ENCODE assay signal across 10 mouse cellular contexts in genomic region chr1:162220891-162221290, GRCm38 (mm10).
DNase-seq lines count a peak whose midpoint lies in the region; ATAC-seq lines count a peak whose summit lies in the region.
"Had no signal": no experiment of that assay in that cellular context is flagged by ENCODE, and none has a peak within 500 bp of the region (broad histone marks: within the 10 kb centered on the region; RNA-seq: fewer than 3 reads in every experiment).

No protein-coding gene starts in this region.

- DNase-seq in hindbrain, embryonic 10.5 days (ENCODE audit: low spot score): no peak
- DNase-seq in limb, embryonic 10.5 days (ENCODE audit: low spot score): no peak
- no peak for DNase-seq in testis, postnatal 14 days (ENCODE audit: low spot score)
- DNase-seq: kidney, postnatal 4 days; thymus, adult 18-20 months had no signal

- H3K9ac ChIP-seq in hindbrain, embryonic 13.5 days: no peak overlapping the region
- no peak overlapping the region for H3K9ac ChIP-seq in neural tube, embryonic 12.5 days
- no peak overlapping the region for H3K9ac ChIP-seq in neural tube, embryonic 15.5 days (replicated peaks)

- no peak overlapping the region for H3K4me2 ChIP-seq in hindbrain, embryonic 13.5 days
- H3K4me2 ChIP-seq in neural tube, embryonic 12.5 days (replicated peaks): 0 out of 2 replicates have a peak overlapping the region, but pooled peaks have one; percentile 24
- H3K4me2 ChIP-seq in neural tube, embryonic 15.5 days: no peak overlapping the region

- H3K4me1 ChIP-seq in hindbrain, embryonic 10.5 days (replicated peaks): peaks cover 16% of the 10 kb centered on the region
- peaks cover 6% of the 10 kb centered on the region; the same call in 1 of the 2 replicates for H3K4me1 ChIP-seq in hindbrain, embryonic 13.5 days (replicated peaks)
- H3K4me1 ChIP-seq in neural tube, embryonic 12.5 days: peaks cover 7% of the 10 kb centered on the region
- peaks cover 7% of the 10 kb centered on the region for H3K4me1 ChIP-seq in neural tube, embryonic 15.5 days
- peaks cover 25% of the 10 kb centered on the region for H3K4me1 ChIP-seq in limb, embryonic 10.5 days

- peak overlapping the region; percentile 46 for H3K4me3 ChIP-seq in hindbrain, embryonic 10.5 days
- no peak overlapping the region for H3K4me3 ChIP-seq in hindbrain, embryonic 13.5 days
- no peak overlapping the region for H3K4me3 ChIP-seq in neural tube, embryonic 12.5 days
- H3K4me3 ChIP-seq in neural tube, embryonic 15.5 days (replicated peaks): no peak overlapping the region
- H3K4me3 ChIP-seq in limb, embryonic 10.5 days: peak overlapping the region; percentile 69

- peaks cover 19% of the 10 kb centered on the region for H3K27me3 ChIP-seq in hindbrain, embryonic 10.5 days (ENCODE audit: insufficient read depth, poor library complexity, severe bottlenecking)
- 0 out of 2 replicates have a peak, but pooled peaks cover 10% of the 10 kb centered on the region for H3K27me3 ChIP-seq in hindbrain, embryonic 13.5 days
- no peaks in the 10 kb centered on the region for H3K27me3 ChIP-seq in neural tube, embryonic 12.5 days (replicated peaks)
- no peaks in the 10 kb centered on the region for H3K27me3 ChIP-seq in neural tube, embryonic 15.5 days (replicated peaks)
- no peaks in the 10 kb centered on the region for H3K27me3 ChIP-seq in limb, embryonic 10.5 days (ENCODE audit: low read depth, poor library complexity, severe bottlenecking)

- no peak overlapping the region; the same call in 1 of the 2 replicates for H3K27ac ChIP-seq in hindbrain, embryonic 10.5 days
- H3K27ac ChIP-seq in hindbrain, embryonic 13.5 days: no peak overlapping the region
- H3K27ac ChIP-seq in neural tube, embryonic 12.5 days: no peak overlapping the region
- H3K27ac ChIP-seq in neural tube, embryonic 15.5 days (replicated peaks): no peak overlapping the region
- H3K27ac ChIP-seq in limb, embryonic 10.5 days: peak overlapping the region; percentile 97

- no peaks in the 10 kb centered on the region for H3K9me3 ChIP-seq in hindbrain, embryonic 10.5 days
- H3K9me3 ChIP-seq in hindbrain, embryonic 13.5 days: no peaks in the 10 kb centered on the region
- H3K9me3 ChIP-seq in neural tube, embryonic 12.5 days: no peaks in the 10 kb centered on the region
- H3K9me3 ChIP-seq in neural tube, embryonic 15.5 days (replicated peaks): no peaks in the 10 kb centered on the region
- H3K9me3 ChIP-seq in limb, embryonic 10.5 days (replicated peaks): no peaks in the 10 kb centered on the region

- H3K36me3 ChIP-seq in hindbrain, embryonic 10.5 days: no peaks in the 10 kb centered on the region
- no peaks in the 10 kb centered on the region for H3K36me3 ChIP-seq in hindbrain, embryonic 13.5 days
- no peaks in the 10 kb centered on the region for H3K36me3 ChIP-seq in neural tube, embryonic 12.5 days
- no peaks in the 10 kb centered on the region for H3K36me3 ChIP-seq in neural tube, embryonic 15.5 days
- peaks cover 33% of the 10 kb centered on the region for H3K36me3 ChIP-seq in limb, embryonic 10.5 days

- ATAC-seq in hindbrain, embryonic 13.5 days (ENCODE audit: low FRiP score): no peak
- no peak for ATAC-seq in neural tube, embryonic 12.5 days (ENCODE audit: low FRiP score, low read depth)
- ATAC-seq in neural tube, embryonic 15.5 days (ENCODE audit: low FRiP score): no peak
- ATAC-seq in erythroid progenitor cell, adult 5-6 weeks (replicated peaks; ENCODE audit: low FRiP score, poor library complexity, severe bottlenecking): no peak
- ATAC-seq: forebrain, embryonic 14.5 days had no signal

Comparison
In these comparisons a context has a peak if more than half of its experiments do, and no peak if none do; other contexts are left out.
1. H3K4me3 ChIP-seq: peak in hindbrain, embryonic 10.5 days (single experiment) and limb, embryonic 10.5 days (single experiment); none in hindbrain, embryonic 13.5 days (single experiment), neural tube, embryonic 12.5 days (single experiment) and neural tube, embryonic 15.5 days (single experiment).